Mouse (Mus musculus): ENCODE measurements around the gene Mapk9.
"Not testable (repeated sequence)": the region's sequence is repeated elsewhere in the genome, so short reads cannot be mapped to it uniquely, and the experiment has no call there.

Gene Mapk9

GRCm38 (mm10) chr11:49846401-49847070 lies at the start of gene Mapk9:
TSS of gene Mapk9 (plus strand) at chr11:49846751.
- peak; percentile 99 for DNase-seq

DNA sequence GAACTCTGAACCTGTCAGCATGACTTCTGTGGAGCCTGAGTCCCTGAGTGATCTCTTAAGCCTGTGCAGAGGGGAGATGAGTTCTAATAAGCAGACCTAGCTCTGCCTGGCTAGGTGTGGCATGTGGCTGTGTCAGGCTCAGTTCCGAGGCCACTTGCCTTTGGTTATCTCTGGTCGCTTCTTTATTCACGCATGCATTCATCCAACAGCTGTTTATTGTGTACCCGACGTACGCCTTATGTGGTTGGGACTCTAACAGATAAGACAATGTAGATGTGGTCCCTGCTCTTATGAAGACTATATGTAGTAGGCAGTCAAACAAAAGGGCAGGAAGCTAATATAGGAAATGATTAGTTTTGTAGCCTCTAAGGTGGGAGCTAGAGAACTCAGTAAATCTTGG lies 47.6 kb upstream of the Mapk9 start:
- DNase-seq, result no peak

- no peak for DNase-seq
Measured at GRCm38 (mm10) chr11:49801516-49801915, 45.0 kb upstream of the Mapk9 start.

GRCm38 (mm10) chr11:49803801-49804200 lies 42.8 kb upstream of the Mapk9 start:
- no peak for DNase-seq

DNA sequence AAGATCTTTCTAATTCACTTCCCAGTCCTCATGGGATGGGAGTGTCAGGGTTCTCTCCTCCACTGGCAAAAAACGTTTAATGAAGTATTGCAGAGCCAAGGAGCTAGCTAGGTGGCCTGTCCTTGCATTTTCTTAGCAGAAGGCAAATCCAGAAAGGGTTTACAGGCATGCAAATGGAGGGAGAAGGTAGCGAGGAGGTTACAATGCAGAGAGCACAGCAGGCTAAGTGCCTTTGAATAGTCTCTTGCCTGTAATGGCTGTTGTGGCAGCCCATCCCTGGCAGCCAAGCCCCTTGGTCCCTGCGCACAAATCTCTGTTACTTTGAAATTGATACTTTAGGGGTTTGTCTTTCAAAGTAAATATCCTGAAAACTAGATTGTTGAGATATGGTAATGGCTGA lies 40.3 kb upstream of the Mapk9 start:
- no peak for DNase-seq

GRCm38 (mm10) chr11:49808946-49809345 lies 37.6 kb upstream of the Mapk9 start:
- DNase-seq, result no peak

- DNase-seq, result not testable (repeated sequence)
Measured at GRCm38 (mm10) chr11:49810696-49811095, 35.9 kb upstream of the Mapk9 start.

DNA sequence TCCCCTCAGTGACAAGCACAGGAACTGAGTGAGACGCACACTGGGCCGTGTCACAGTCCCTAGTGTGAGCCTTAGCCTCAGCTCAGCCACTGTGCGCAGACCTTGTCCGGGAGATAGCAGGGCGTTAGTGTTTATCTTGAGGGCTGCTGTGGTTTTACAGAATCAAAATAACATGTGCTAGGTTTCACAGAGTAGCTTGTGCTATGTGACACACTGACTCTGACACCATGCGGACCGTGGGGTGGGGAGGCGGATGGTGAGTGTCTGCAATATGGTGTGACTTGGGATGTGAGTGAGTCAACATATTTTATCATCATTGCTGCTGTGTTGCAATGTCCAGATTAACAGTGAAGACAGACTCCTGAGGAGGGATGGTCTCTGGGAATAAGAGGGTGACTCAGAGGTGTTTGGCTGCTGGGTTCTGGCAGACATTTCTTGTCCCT lies 35.4 kb upstream of the Mapk9 start:
- DNase-seq, result no peak

DNA sequence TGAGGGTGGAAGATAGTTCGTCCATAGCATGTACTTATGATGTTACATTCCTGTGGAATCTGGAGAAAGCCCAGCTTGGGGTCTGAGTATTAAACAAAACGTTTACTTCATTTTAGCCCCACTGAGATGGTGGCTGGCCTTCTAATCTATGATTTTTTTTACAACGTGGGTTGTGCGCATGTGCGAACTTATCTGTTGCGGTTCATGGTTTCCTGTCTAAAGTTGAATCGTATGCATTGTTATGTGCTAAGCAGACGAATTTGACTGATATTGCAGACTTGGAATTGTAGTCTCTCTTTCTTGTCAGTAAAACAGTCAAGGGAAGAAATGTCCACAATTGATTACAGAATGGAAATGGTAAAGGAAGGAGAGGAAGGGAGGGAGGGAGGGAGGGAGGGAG lies 34.7 kb upstream of the Mapk9 start:
- DNase-seq, result no peak

DNA sequence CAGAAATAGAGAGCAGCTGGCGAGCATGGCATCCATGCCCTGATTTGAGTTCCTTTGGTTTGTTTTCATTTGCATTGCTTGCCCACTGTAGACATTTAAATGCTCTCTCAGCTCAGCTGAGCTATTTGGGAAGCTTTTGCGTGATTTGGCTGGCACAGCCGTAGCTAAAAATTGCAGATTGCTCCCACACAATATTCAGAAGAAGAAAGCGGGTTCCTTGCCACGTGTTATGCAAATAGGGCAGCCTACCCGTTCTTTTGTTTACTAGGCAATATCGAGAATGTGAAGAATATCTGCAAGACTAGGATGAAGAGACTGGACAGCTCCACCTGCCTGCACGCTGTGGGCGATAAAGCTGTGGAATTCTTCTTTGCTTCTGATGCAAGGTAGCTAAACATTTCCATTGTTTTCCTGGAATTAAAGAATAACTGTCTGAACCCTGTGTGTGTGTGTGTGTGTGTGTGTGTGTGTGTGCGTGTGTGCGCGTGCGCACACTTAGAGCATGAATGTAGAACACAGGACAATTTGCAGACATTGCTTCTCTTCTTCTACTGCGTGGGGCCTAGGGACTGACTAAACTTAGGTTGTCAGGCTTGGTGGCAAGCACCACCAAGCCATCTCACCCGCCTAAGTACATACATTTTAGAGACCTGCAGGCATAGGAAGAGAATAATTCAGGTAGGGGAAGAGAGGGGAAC lies 27.5 kb upstream of the Mapk9 start:
- DNase-seq, result no peak

GRCm38 (mm10) chr11:49819676-49820075 lies 26.9 kb upstream of the Mapk9 start:
- DNase-seq, result no peak

GRCm38 (mm10) chr11:49820928-49821327 lies 25.6 kb upstream of the Mapk9 start:
- DNase-seq, result no peak

DNA sequence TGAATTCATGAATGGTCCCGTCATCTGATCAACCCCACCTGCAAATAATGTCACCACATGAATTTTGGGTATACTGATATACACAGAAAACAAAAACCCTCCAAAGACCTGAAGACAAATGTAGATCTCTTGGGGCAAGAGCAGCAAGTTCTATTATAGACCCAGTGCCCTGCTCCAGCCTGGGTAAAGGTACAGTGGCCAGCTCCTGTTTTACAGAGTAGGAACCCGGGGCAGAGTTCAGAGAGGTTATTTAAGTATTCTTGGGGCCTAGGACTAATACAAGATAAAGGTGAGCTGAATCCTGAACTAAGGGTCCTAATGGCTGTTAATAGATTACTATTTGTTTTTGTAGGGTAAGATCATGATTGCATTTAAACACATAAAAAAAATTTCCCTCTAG lies 25.0 kb upstream of the Mapk9 start:
- DNase-seq, result no peak

DNA sequence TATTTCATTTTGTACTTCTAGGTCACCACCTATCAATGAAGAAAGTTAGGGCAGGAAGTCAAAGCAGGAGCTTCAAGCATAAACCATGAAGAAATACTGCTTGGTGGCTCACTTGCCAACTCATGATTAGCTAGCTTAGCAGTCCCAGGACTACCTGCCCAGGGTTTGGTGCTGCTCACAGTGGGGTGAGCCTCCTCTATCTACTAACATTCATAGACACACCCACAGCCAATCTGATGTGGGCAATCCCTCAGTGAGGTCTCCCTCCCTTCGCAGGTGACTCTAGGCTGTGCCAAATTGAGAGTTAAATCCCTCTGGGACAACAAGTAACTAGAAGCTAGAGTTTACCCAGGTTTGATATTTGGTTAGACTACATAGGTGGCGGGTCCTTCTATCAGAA lies 24.2 kb upstream of the Mapk9 start:
- DNase-seq, result no peak

GRCm38 (mm10) chr11:49824896-49825295 lies 21.7 kb upstream of the Mapk9 start:
- DNase-seq, result peak; percentile 84

DNA sequence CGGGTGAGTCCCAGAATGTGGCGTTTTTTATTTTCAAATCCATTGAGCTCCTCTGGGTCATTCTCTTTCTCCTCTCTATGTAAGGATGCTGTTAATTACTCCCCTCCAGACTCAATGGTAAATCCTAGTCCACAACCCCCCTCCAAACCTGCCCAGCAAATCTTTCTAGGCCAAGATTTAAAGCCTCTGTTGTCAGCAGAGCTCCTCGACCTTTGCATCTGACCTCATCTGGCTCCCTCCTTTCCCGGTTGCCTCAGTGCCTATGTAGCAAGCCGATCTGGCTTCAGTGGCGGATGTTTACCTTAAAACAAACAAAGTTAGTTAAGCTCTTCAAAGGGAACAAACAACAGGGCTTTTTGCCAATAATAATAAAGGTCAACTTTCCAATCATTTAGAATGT lies 19.3 kb upstream of the Mapk9 start:
- peak; percentile 24 for DNase-seq

DNA sequence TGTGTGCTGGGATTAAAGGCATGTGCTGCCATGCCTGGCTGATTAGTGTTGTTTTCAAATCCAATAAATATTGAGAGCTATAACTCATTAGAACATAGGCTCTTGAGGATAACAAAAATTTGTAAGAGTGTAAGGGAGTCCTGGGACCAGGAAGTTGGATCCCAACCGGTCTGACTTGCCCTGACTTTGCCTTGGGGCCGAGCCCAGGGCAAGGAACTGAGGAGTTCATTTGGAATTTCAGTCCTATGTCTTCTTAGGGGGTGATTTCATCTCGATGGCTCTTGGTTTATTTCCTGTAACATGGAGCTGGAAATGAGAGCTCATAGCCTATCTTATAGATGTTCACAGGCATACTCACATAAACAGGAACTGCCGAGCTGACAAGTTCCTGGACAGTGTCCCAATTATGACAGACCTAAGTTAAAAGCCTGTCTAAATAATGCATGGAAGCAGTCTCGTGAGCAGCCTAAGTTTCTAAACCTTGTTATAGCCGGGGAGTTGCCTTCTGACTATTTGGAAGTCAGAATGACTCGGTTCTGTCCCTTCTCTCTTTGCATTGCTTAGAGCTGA lies 17.3 kb upstream of the Mapk9 start:
- DNase-seq, result peak; percentile 66

GRCm38 (mm10) chr11:49831980-49832379 lies 14.6 kb upstream of the Mapk9 start:
- no peak for DNase-seq

GRCm38 (mm10) chr11:49832962-49833361 lies 13.6 kb upstream of the Mapk9 start:
- no peak for DNase-seq

- no peak for DNase-seq
Measured at GRCm38 (mm10) chr11:49834248-49834647, 12.3 kb upstream of the Mapk9 start.

DNA sequence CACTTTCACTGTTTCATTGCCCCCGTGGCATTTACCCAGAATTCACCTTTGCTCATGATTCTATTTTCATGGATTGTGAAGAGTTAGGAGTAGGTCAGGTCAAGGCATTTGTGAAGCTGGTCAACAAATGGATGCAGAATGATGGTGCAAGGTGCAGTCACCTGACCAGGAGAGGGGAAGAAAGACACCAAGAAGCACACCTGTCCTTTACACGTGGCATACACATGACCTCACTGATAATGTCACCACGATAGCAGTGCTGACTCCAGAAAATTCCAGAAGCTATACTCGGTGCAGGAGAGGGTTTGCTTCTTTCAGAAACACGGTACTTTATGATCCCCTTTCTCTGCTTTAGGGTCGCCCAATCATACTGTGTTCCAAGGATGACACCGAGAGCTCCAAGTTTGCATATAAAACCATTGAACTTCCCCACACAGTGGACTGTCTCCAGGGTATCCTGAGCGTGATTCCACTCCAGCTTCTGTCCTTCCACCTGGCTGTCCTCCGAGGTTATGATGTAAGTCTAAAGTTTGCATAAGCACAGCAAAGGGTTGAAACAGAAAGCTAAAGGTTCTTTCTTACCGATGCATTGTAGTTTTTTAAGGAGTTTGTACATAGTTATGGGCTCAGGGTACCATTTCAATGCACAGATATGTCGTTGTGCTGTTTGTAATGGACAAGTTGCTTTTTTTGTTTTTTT lies 11.1 kb upstream of the Mapk9 start:
- DNase-seq, result no peak

DNA sequence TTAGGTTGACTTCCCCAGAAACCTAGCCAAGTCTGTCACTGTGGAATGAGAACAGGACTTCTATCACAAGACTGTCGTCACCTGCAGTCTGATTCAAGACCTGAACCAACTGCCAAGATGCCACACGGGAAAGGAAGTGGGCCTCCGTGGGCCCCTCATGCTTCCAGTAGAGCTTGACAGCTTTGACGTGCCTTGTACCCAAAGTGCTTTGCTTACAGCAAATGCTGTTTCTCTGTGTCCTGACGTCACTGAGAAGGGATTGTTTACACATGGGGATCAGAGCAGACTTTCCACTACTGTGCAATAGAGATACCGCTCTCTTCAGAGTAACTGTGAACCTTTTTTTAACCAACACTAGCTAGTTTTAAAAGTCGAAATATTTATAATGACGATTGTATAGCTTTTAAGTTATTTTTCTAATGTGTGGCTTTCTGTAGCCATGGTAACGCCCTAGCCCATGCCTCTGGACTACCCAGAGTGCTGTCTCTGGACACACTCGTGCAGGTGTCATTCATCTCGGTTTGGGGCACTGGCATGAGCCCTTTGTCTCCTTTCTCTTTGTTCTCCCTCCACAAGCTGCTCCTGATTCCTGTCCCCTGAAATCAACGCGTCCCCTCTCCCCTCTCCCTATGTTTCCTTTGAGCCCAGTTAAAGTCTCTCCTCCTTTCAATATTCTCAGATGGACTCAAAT lies 8.7 kb upstream of the Mapk9 start:
- DNase-seq, result no peak

DNA sequence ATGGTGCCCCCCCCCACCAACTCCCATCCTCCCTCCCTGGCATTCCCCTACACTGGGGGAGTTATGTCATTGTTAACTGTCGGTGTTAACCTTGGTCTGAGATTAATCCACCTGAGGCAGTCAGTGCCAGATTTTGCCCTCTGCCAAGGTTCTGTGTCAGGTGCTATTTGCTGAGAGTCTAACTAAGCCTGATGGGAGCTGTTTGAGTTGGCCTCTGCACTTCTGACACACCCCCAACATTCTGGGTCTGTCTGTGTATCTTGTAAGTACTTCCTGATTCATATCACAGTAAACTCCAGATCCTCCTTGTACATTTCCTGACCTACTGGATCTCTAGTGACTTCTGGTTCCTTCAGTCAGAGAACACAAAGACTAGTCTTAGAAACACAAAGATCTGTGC lies 5.9 kb upstream of the Mapk9 start:
- peak; percentile 73 for DNase-seq
